Mouse (Mus musculus) cortical plate, adult 2 months (tissue): Measurements from ENCODE around the gene Sytl3.
"Not testable (repeated sequence)": the region's sequence is repeated elsewhere in the genome, so short reads cannot be mapped to it uniquely, and the experiment has no call there.

ENCODE experiments used
- CTCF ChIP-seq: fragments of 200-500 bp; IDR thresholded peaks from 2 replicates; pipeline ENCODE4 v1.5.1; 2011; ENCODE audit warnings: mild to moderate bottlenecking, control low read depth, low read length; ENCODE audit not compliant: insufficient read depth; ENCODE audit errors: extremely low read depth
- POLR2A ChIP-seq: fragments of 200-500 bp; IDR thresholded peaks from 2 replicates; pipeline ENCODE4 v1.6.1; 2011; ENCODE audit warnings: mild to moderate bottlenecking, low read length, control low read depth; ENCODE audit not compliant: insufficient read depth; ENCODE audit errors: extremely low read depth

GRCm38 (mm10) chr17:6656471-6656870 lies 2.4 kb upstream of the Sytl3 start:
- not testable (repeated sequence) for TF ChIP-seq POLR2A, CTCF
